Mouse (Mus musculus) Muller cell, postnatal 12 days (primary cell): ENCODE results near the gene Slc20a1.

Experiments
- DNase-seq: peaks from one replicate; pipeline ENCODE4 v3.0.0-alpha.2; 2015; ENCODE audit errors: inconsistent ontology term

The Slc20a1 gene

GRCm38 (mm10) chr2:129186291-129186919 lies 12.2 kb upstream of the Slc20a1 start:
- no peak for DNase-seq

GRCm38 (mm10) chr2:129192392-129193150 lies 6.0 kb upstream of the Slc20a1 start:
- DNase-seq = peak; percentile 84

GRCm38 (mm10) chr2:129196317-129196716 lies 2.2 kb upstream of the Slc20a1 start:
- no peak for DNase-seq

GRCm38 (mm10) chr2:129197197-129197596 lies 1.4 kb upstream of the Slc20a1 start:
- DNase-seq = no peak

GRCm38 (mm10) chr2:129197843-129198435 lies 625 bp upstream of the Slc20a1 start:
- no peak for DNase-seq

GRCm38 (mm10) chr2:129199328-129200085 lies 943 bp downstream of the Slc20a1 start:
- no peak for DNase-seq

GRCm38 (mm10) chr2:129205000-129205399 lies 6.4 kb downstream of the Slc20a1 start:
- DNase-seq = no peak

GRCm38 (mm10) chr2:129206824-129207223 lies 8.3 kb downstream of the Slc20a1 start:
- DNase-seq = peak; percentile 93

GRCm38 (mm10) chr2:129208181-129208746 lies 9.7 kb downstream of the Slc20a1 start:
- DNase-seq = no peak

- no peak for DNase-seq
Measured at GRCm38 (mm10) chr2:129210089-129210749, 11.7 kb downstream of the Slc20a1 start.

- DNase-seq = peak; percentile 57
Measured at GRCm38 (mm10) chr2:129211255-129211654, 12.7 kb downstream of the Slc20a1 start.

- no peak for DNase-seq
Measured at GRCm38 (mm10) chr2:129211957-129212356, 13.4 kb downstream of the Slc20a1 start.

- peak; percentile 67 for DNase-seq
Measured at GRCm38 (mm10) chr2:129212566-129212965, 14.0 kb downstream of the Slc20a1 start.

GRCm38 (mm10) chr2:129214774-129215173 lies 16.2 kb downstream of the Slc20a1 start:
- DNase-seq = no peak

- no peak for DNase-seq
Measured at GRCm38 (mm10) chr2:129217612-129218185, 19.1 kb downstream of the Slc20a1 start.

- DNase-seq = peak; percentile 55
Measured at GRCm38 (mm10) chr2:129218537-129219105, 20.1 kb downstream of the Slc20a1 start.

- DNase-seq = no peak
Measured at GRCm38 (mm10) chr2:129221097-129221632, 22.6 kb downstream of the Slc20a1 start.

GRCm38 (mm10) chr2:129224178-129224577 lies 25.6 kb downstream of the Slc20a1 start:
- no peak for DNase-seq

- no peak for DNase-seq
Measured at GRCm38 (mm10) chr2:129225251-129225819, 26.8 kb downstream of the Slc20a1 start.
